Mouse (Mus musculus) C2C12 (cell line): ENCODE data around the gene Gmeb1. TPM values are rescaled to one million over a fixed set of nuclear protein-coding genes. Genes with fewer than 3 reads are reported as not detected.
A peak's percentile ranks its signal among the peaks of the same experiment; 100 is the strongest.

ENCODE experiments used
- H3K27me3 ChIP-seq: one replicate; pipeline ENCODE4 v1.6.1; 2011; ENCODE audit not compliant: control insufficient read depth, insufficient read depth, insufficient read length
- H3K36me3 ChIP-seq: one replicate; pipeline ENCODE4 v1.6.1; 2011; ENCODE audit not compliant: control insufficient read depth, insufficient read depth
- H3K4me3 ChIP-seq: one replicate; pipeline ENCODE4 v1.5.1; 2011; ENCODE audit warnings: mild to moderate bottlenecking, control low read depth; ENCODE audit not compliant: poor library complexity, insufficient read depth, severe bottlenecking
- H3K79me2 ChIP-seq: one replicate; pipeline ENCODE4 v1.6.1; 2011; ENCODE audit not compliant: control insufficient read depth, insufficient read depth
- H3K79me3 ChIP-seq: one replicate; pipeline ENCODE4 v1.6.1; 2011; ENCODE audit warnings: low read depth, control low read depth
- H3ac ChIP-seq: one replicate; pipeline ENCODE3; 2011; ENCODE audit warnings: low read depth; ENCODE audit not compliant: control insufficient read depth, insufficient read length
- CEBPB ChIP-seq: IDR thresholded peaks from one replicate; pipeline ENCODE4 v1.6.1; 2011; ENCODE audit warnings: low read depth, mild to moderate bottlenecking, control low read depth, moderate library complexity
- CTCF ChIP-seq: IDR thresholded peaks from one replicate; pipeline ENCODE4 v1.5.1; 2011; ENCODE audit not compliant: control insufficient read depth, insufficient read depth, insufficient read length
- FOSL1 ChIP-seq: IDR thresholded peaks from one replicate; pipeline ENCODE4 v1.8.0; 2011; ENCODE audit warnings: mild to moderate bottlenecking, low read length; ENCODE audit not compliant: poor library complexity, insufficient read depth, severe bottlenecking
- MAX ChIP-seq: IDR thresholded peaks from one replicate; pipeline ENCODE4 v1.6.1; 2011; ENCODE audit warnings: mild to moderate bottlenecking, control low read depth
- MYOD1 ChIP-seq: IDR thresholded peaks from one replicate; pipeline ENCODE4 v1.6.1; 2011; ENCODE audit warnings: low read depth; ENCODE audit not compliant: control insufficient read depth, insufficient read length
- MYOG ChIP-seq: IDR thresholded peaks from one replicate; pipeline ENCODE4 v1.6.1; 2011; ENCODE audit not compliant: control insufficient read depth, insufficient read length; ENCODE audit errors: extremely low read depth
- USF1 ChIP-seq: IDR thresholded peaks from one replicate; pipeline ENCODE4 v1.6.1; 2011; ENCODE audit warnings: low read depth, mild to moderate bottlenecking, control low read depth, moderate library complexity
- polyA plus RNA-seq: library from polyadenylated mRNA; unstranded; fragments of >200 nt; fragmentation: generic; extraction: Trizol; gene quantifications from one replicate; pipeline ENCODE4 v1.2.1, GENCODE M21; 2012; ENCODE audit warnings: missing spikeins

Gene Gmeb1
- polyA plus RNA-seq, 1 experiment = 13.0 TPM

- Histone ChIP-seq H3K36me3 (no peaks in the 10 kb centered on the region), H3K4me3 (no peak overlapping the region), H3ac (no peak overlapping the region), H3K79me2 (peaks cover 3% of the 10 kb centered on the region), H3K79me3 (no peaks in the 10 kb centered on the region), H3K27me3 (no peaks in the 10 kb centered on the region)
- no peak for TF ChIP-seq USF1
- no peak for TF ChIP-seq MYOG
- TF ChIP-seq CEBPB = no peak
- TF ChIP-seq CTCF = no peak
- no peak for TF ChIP-seq FOSL1
- no peak for TF ChIP-seq MYOD1
- no peak for TF ChIP-seq MAX
Observed at GRCm38 (mm10) chr4:132266835-132267349, 5.5 kb upstream of the Gmeb1 start.

- H3K79me3 ChIP-seq = peaks cover 24% of the 10 kb centered on the region
- H3K36me3 ChIP-seq = peaks cover 14% of the 10 kb centered on the region
- no peak for TF ChIP-seq CTCF
- TF ChIP-seq MYOD1 = no peak
- no peak for TF ChIP-seq FOSL1
- TF ChIP-seq MYOG = no peak
- TF ChIP-seq USF1 = no peak
- TF ChIP-seq MAX = no peak
- no peak for TF ChIP-seq CEBPB
- no peak overlapping the region for H3ac ChIP-seq
- H3K79me2 ChIP-seq = peaks cover 32% of the 10 kb centered on the region
- no peak overlapping the region for H3K4me3 ChIP-seq
- no peaks in the 10 kb centered on the region for H3K27me3 ChIP-seq
Observed at GRCm38 (mm10) chr4:132263313-132263712, 1.9 kb upstream of the Gmeb1 start.

GRCm38 (mm10) chr4:132262358-132262616, 885 bp upstream of the Gmeb1 start:
- H3K36me3 ChIP-seq = peaks cover 19% of the 10 kb centered on the region
- peaks cover 29% of the 10 kb centered on the region for H3K79me3 ChIP-seq
- peaks cover 43% of the 10 kb centered on the region for H3K79me2 ChIP-seq
- no peak overlapping the region for H3ac ChIP-seq
- no peak for TF ChIP-seq MYOG
- TF ChIP-seq CEBPB = no peak
- TF ChIP-seq MAX = no peak
- no peak for TF ChIP-seq FOSL1
- TF ChIP-seq MYOD1 = no peak
- no peak for TF ChIP-seq USF1
- TF ChIP-seq CTCF = no peak
- H3K27me3 ChIP-seq = no peaks in the 10 kb centered on the region
- H3K4me3 ChIP-seq = peak overlapping the region; percentile 32

GRCm38 (mm10) chr4:132260404-132261379, 710 bp downstream of the Gmeb1 start:
- Histone ChIP-seq H3K79me2 (peaks cover 57% of the 10 kb centered on the region), H3K27me3 (no peaks in the 10 kb centered on the region), H3K36me3 (peaks cover 19% of the 10 kb centered on the region), H3ac (peak overlapping the region; percentile 63), H3K79me3 (peaks cover 36% of the 10 kb centered on the region), H3K4me3 (peak overlapping the region; percentile 89)
- TF ChIP-seq MYOD1 (no peak), CEBPB (no peak), MYOG (no peak), MAX (no peak), CTCF (no peak), FOSL1 (no peak)

GRCm38 (mm10) chr4:132259248-132259647, 2.2 kb downstream of the Gmeb1 start:
- Histone ChIP-seq H3K4me3 (no peak overlapping the region), H3ac (no peak overlapping the region), H3K36me3 (peaks cover 19% of the 10 kb centered on the region), H3K27me3 (no peaks in the 10 kb centered on the region), H3K79me2 (peaks cover 72% of the 10 kb centered on the region), H3K79me3 (peaks cover 45% of the 10 kb centered on the region)
- TF ChIP-seq FOSL1 (no peak), CTCF (no peak), MYOD1 (no peak), CEBPB (no peak), MAX (no peak), MYOG (no peak), USF1 (no peak)
